Mouse (Mus musculus) urinary bladder, adult 18-20 months (tissue): ENCODE measurements around the gene Mthfd1l.
A peak's percentile ranks its signal among the peaks of the same experiment; 100 is the strongest.

ENCODE experiments used
- DNase-seq, 2 experiments: peaks; one replicate each; pipeline ENCODE4 v3.0.0; 2022; ENCODE audit warnings: low spot score in 2 of 2, mixed read lengths in 2 of 2

Mthfd1l gene

GRCm38 (mm10) chr10:4153031-4153430, 180.1 kb downstream of the Mthfd1l start:
- no peak for DNase-seq

GRCm38 (mm10) chr10:4154035-4154434, 181.1 kb downstream of the Mthfd1l start:
- DNase-seq = no peak

- no peak for DNase-seq
Observed at GRCm38 (mm10) chr10:4155521-4155920, 182.6 kb downstream of the Mthfd1l start.

- DNase-seq = no peak
Observed at GRCm38 (mm10) chr10:4158533-4158932, 185.6 kb downstream of the Mthfd1l start.

GRCm38 (mm10) chr10:4159541-4160090, 186.7 kb downstream of the Mthfd1l start:
- DNase-seq = no peak

GRCm38 (mm10) chr10:4160242-4160785, 187.4 kb downstream of the Mthfd1l start:
- DNase-seq = no peak

- DNase-seq = no peak
Observed at GRCm38 (mm10) chr10:4162049-4162448, 189.1 kb downstream of the Mthfd1l start.

- DNase-seq = no peak
Observed at GRCm38 (mm10) chr10:4162976-4163375, 190.1 kb downstream of the Mthfd1l start.

- no peak for DNase-seq
Observed at GRCm38 (mm10) chr10:4164681-4165080, 191.8 kb downstream of the Mthfd1l start.

- no peak for DNase-seq
Observed at GRCm38 (mm10) chr10:4168222-4168798, 195.4 kb downstream of the Mthfd1l start.

GRCm38 (mm10) chr10:4174229-4174628, 201.3 kb downstream of the Mthfd1l start:
- no peak for DNase-seq

- no peak for DNase-seq
Observed at GRCm38 (mm10) chr10:4174717-4175116, 201.8 kb downstream of the Mthfd1l start.

GRCm38 (mm10) chr10:4177285-4177684, 204.4 kb downstream of the Mthfd1l start:
- DNase-seq = no peak

GRCm38 (mm10) chr10:4179049-4179790, 206.3 kb downstream of the Mthfd1l start:
- DNase-seq = peak in 1 of 2 experiments; percentile 7

- no peak for DNase-seq
Observed at GRCm38 (mm10) chr10:4181953-4182352, 209.0 kb downstream of the Mthfd1l start.

- no peak for DNase-seq
Observed at GRCm38 (mm10) chr10:4182406-4182805, 209.5 kb downstream of the Mthfd1l start.

- peak in 1 of 2 experiments; percentile 44 for DNase-seq
Observed at GRCm38 (mm10) chr10:4188614-4189402, 215.9 kb downstream of the Mthfd1l start.

- no peak for DNase-seq
Observed at GRCm38 (mm10) chr10:4189422-4189821, 216.5 kb downstream of the Mthfd1l start.

- DNase-seq = no peak
Observed at GRCm38 (mm10) chr10:4198978-4199377, 226.1 kb downstream of the Mthfd1l start.

- no peak for DNase-seq
Observed at GRCm38 (mm10) chr10:4199926-4200325, 227.0 kb downstream of the Mthfd1l start.

- DNase-seq = no peak
Observed at GRCm38 (mm10) chr10:4200546-4201104, 227.7 kb downstream of the Mthfd1l start.

GRCm38 (mm10) chr10:4201141-4201540, 228.2 kb downstream of the Mthfd1l start:
- DNase-seq = no peak
